Mouse (Mus musculus) lung, postnatal 25 days (tissue): ENCODE results near the gene Gm19426.

Source experiments
- DNase-seq: peaks from one replicate; pipeline ENCODE4 v3.0.0; 2022; ENCODE audit warnings: low spot score

The Gm19426 gene

DNA sequence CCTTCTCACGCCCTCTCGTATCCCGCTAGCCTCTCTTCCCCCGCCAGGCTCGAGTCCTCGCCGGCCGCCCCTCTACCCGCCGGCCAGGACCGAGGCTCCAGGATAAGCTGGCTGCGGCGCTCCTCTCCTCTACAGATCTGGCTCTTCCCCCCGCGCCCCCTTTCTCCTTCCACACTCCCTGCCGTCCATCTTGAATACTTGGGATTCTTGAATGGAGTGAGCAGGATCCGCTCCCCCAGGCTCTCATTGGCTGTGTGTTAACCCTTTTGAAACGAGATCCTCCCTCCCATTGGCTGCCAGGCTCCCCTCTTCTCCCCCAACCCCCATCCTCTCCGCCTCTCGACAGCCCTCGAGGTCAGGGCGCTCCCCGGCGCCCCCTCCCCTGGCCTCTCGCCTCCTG is at the start of gene Gm19426:
Gene Gm19426, minus strand, starts transcription at position 95 of the 400 bp plus-strand sequence.
- peak; percentile 80 for DNase-seq

DNA sequence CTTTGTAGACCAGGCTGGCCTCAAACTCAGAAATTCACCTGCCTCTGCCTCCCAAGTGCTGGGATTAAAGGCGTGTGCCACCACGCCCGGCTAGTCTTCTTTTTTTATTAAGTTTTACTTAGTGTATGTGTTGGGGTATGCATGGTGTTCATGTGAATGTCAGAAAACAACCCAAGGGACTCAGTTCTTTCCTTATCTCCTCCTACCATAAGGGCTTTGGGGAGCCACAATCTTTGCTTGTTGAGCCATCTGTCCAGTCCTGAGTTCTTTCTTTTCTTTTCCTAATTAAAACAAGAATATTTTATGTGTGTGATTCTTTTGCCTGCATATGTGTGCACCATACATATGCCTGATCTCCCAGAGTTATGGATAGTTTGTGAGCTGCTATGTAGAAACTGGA is 49.7 kb upstream of the Gm19426 start:
- DNase-seq: no peak

DNA sequence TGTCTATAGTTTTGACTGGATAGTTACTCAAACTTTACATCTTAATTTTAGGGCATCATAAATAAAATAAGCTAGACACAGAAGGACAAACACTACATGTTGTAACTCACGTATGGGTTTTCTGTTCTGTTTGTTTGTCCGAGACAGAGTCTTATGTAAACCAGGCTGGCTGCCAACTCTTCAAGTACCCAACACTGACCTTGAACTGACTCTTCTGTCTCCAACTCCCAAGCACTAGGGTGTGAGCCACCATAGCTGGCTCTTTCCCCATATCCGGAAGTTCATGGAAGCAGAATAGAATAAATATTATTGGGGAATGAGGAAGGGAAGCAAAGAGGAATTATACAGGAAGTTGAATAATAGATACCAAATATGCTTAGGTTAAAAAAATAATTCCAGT is 49.1 kb upstream of the Gm19426 start:
- DNase-seq: no peak

DNA sequence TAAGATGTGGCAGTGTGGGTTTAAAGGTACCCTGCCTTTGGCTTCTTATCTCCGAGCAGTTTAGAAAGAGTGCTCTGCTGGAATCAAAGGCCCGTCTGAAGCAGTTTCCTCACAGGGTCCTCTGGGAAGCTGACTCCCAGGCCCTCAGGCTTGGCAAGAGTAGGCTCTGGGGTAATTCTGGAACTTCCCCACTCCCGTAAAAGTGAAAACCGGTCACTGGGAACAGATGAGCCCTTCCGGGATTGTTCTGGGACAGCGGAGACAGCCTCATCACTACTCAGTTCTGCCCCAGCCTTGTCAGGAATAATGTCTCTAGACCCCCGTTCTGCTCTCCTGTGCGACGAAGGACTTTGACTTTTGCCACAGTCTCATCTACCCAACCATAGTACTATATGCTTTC is 47.0 kb upstream of the Gm19426 start:
- no peak for DNase-seq

DNA sequence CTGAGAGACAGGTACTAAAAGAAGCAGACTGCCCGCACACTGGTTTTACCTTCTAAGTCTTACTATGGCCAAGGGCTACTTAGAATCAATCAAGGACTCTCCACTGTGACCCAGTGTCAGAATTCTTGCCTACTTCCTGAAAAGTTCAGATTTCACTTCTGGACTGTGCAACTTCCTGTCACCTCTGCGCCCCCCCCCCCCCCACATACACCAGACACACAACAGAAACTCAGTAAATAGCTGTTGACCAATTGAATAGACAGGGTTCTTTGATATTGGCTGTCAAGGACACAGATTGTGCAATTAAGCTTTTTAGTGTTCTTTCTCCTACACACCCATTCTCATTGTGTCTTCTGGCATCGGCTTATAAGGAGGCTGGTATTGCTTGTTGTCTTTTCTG is 44.9 kb upstream of the Gm19426 start:
- no peak for DNase-seq

DNA sequence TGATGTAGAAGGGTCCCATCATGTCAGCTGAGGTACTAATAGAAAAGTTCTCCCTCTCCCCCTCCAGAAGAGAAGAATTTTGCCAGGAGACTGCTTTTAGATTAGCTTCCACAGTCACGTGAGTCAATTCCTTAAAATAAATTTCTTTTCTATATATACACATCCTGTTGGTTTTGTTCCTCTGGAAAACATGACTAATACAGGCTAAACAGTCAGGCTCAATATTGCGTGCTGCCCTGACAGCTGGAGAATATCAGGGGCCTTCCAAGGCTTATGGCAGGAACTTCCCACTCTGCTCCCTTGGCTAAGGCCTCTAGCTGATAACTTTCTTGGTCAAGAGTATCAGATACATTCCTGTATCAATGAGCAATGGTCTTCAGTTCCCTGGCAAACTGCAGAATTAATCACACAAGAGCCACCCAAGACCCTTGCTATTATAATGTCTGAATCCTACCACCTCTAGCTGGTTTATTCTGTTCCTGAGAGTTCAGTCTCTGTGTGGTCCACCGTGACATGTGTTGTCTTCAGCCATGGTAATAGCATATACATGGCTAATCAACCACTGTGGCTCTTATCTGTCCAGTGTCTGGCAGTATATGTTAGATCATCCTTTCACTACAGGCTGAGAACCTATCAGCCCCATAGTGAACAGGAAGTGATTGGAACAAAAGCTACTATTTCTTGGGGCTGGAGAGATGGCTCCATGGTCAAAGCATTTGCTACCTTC is 40.5 kb upstream of the Gm19426 start:
- DNase-seq: no peak

DNA sequence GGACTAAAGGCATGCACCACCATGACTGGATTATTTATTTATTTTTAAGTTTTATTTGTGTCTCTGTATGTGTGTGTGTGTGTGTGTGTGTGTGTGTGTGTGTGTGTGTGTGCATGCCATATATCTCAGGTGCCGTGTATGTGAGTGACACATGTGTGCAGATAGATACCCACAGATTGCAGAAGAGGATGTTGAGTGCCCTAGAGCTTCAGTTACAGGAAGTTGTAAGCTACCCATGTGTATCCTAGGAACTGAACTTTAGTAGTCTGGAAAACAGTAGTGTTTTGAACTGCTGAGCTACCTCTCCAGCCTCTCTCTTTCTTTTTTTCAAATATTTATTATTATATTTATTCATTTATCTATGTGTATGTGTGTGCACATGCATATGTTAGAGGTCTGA is 39.9 kb upstream of the Gm19426 start:
- no peak for DNase-seq

DNA sequence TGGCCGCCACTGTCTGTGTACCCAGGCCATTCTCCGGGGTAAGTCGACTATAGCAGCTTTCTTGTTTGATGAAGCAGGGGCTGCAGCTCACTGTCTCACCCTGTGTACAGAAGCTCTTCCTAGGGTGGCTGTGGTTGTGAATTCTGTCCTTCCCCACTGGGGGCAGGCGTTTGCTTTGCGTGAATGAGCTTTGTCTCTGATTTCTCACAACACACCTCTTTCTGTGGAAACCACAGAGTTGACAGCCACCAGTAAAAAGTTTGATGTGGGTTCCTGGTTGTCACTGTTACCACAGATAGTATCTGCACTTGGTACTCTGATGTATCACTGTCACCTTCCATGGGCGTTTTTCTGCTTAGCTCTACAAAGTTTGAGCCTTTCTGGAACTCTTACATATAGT is 35.8 kb upstream of the Gm19426 start:
- DNase-seq: no peak

DNA sequence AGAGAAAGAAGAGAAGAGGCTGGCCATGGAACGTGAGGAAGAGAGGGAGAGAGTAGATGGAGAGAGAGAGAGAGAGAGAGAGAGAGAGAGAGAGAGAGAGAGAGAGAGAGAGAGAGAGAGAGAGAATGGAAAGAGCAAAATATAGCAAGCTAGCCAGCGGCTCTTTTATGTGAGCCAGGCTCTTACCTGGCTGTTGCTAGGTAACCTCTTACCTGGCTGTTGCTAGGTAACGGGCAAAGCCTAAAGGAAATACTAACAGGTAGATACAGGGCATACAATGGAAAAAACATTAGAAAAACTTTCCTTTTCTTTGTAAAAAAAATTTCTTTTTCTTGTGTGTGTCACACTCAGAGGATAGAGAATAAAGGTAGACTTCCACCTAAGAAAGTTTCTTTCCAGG is 34.3 kb upstream of the Gm19426 start:
- DNase-seq: no peak

DNA sequence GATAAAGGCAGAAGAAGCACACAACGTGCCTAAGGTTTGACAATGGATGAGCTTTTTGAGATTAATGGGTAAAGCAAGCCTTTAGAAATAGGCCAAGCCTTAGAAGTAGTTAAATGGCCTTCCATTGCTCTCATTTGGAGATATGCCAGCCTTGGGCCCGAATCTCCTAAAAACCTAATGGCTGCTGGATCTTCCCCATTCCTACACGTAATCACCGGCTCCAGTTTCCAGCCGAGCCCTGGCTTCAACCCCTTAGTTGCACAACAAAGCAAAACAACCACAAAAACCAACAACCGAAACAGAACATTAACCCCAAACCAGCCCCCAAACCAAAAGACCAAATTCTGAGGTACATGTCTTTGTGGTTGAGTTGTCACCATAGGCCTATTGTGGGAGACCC is 32.2 kb upstream of the Gm19426 start:
- DNase-seq: no peak

DNA sequence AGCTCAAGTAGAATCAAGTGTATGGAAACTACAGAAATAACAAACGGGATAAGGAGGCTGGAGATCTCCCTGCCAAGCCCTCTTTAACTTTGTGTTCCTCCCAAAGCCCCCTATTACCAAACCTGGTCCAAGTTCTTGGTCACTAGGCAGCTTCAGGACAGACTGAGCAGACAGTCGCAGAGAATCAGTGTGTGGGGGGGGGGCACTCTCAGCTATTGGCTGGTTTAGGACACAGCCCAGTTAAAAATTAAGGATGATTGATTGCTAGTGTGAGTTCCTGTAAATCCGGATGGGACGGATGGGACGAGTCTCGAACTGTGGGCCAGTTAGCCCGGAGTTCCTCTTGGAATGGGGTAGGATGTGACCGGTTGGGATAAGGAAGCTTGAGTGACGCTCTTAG is 31.8 kb upstream of the Gm19426 start, which contains the start of gene Serping1:
Gene Serping1, minus strand, starts transcription at position 204 of the 400 bp plus-strand sequence.
- DNase-seq: no peak

DNA sequence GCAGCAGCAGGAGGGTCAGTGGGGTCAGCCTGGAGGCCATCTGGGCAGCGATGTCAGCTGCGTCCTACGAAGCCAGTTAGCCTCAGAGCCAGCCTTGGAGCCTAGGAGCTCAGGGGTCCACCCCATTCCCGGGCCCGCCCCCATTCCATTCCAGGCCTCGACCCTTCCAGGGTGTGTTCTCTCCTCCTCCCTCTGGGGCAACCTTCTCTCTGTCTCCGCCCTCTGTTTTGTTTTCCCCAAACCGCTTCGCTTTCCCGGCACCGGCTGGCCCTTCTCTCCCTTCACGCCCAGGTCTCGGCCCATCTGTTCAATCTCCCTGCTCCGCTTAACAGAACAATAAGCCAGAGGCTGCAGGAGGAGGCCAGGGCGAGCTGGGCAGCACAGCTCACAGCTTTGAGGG is 31.3 kb upstream of the Gm19426 start:
- DNase-seq: peak; percentile 83

DNA sequence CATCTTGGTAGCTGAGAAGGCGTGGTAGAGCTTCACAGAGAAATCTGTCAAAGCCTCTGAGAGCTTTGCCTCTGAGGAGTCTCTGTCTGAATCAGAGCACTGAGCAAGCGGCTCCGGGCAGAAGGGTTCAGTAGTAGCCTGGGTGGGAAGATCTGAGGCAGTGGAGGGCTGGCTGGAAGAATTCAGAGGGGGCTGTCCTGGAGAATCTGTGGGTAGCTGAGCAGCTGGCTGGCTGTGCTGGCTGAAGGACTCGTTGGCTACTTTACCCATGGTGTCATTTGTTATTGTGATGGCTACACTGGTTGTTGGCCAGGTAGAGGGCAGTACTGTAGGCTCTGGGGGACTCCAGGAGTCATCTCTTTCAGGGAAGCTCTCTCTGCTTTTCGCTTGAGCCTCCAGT is 29.7 kb upstream of the Gm19426 start:
- DNase-seq: no peak

DNA sequence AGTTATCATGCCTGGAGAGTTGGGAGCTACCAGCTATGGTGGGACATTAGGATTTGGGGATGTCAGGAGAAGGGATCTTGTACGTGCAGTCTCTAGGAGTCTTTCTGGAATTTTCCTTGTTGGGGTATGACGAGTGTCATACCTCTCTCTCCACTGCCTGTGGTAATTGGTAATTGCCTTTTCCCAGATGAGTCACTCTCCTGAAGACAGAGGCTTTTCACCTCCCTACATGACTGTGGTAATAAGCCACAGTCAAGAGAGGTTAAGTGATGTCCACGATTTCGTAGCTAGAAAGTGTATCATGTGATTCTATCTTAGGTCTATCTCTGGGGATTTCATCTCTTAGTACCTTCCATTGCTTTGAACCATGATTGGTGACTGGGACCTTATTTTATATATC is 29.0 kb upstream of the Gm19426 start:
- DNase-seq: no peak

DNA sequence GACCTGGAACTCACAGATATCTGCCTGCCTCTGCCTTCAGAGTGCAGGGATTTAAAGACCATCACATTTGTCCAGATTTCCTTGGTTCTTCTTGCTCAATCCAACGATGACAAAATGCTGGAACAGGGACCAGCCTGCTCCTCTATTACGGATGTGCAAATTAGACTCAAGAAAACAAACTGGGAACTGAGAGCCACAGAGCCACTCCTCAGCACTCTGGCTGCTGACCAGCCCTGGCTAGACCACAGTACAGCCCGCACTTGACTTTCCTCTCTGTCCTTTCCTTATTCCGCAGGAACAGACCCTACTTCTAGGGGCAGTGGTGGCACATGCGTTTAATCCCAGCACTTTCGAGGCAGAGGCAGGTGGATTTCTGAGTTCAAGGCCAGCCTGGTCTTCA is 27.0 kb upstream of the Gm19426 start:
- DNase-seq: peak; percentile 24

DNA sequence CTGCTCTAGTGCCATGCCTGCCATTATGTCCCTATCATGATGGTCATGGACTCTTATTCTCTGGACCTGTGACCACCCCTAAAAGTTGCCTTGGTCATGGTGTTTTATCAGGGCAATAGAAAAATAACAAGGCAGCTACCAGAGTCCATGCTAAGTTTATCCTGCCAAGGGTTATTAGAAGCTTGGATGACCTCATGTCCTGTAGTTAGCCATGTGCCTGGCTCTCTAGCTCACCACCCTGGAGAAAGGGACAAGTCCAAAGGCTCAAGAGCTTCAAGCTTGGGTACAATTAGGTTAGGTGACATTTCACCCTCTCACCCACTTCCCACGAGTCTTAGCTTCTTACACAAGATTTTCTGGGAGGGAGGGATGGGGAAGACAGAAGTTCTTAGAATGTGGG is 19.4 kb upstream of the Gm19426 start:
- DNase-seq: no peak

DNA sequence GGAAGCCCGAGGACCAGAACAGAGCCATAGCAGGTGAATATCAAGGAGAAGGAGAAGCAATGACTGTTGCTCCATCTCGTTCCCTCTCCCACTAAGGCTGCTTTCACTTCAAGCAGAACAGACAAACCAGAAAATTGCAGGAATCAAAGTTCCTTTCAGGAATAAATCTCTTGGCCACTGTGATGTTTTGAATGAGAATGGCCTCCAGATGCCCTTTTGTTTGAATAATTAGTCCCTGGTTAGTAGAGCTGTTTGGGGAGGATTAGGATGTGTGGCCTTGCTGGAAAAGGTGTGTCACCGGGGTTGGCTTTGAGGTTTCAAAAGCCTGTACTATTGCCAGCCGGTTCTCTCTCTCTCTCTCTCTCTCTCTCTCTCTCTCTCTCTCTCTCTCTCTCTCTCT is 18.8 kb upstream of the Gm19426 start:
- DNase-seq: no peak

DNA sequence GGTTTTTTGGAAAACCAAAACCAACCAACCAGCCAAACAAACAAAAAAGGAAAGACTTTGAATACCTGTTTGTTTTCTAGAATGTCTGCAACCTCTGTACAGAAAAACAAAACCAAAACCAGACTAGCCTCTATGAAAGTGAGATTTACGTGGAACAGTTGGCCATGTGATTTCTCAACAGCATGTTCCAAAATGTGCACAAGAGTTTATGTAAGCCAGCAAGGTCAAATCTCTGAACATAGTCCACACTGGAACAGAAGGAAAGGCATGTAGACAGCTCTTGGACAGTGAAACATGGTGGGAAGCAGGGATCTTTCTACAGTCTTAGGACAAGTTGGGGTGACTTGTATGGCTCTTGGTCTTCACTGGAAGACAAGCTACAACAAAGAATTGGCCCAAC is 18.4 kb upstream of the Gm19426 start:
- DNase-seq: peak; percentile 10

DNA sequence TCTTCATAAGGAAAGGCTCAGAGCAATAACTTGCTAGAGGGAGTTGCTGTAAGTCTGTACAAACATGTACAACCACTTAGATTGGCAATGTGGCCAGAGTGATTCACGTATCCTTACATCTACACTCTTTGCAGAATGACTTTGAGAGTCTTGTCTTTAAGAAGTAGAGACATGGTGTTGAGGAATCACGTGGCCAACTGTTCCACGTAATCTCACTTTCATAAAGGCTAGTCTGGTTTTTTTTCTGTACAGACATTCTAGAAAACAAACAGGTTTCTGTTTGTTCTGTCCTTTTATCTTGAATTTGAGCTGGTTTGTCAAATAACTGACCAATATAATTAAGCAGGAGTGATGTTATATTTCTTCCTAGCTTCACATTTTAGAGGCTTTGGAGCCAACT is 17.9 kb upstream of the Gm19426 start:
- DNase-seq: no peak

DNA sequence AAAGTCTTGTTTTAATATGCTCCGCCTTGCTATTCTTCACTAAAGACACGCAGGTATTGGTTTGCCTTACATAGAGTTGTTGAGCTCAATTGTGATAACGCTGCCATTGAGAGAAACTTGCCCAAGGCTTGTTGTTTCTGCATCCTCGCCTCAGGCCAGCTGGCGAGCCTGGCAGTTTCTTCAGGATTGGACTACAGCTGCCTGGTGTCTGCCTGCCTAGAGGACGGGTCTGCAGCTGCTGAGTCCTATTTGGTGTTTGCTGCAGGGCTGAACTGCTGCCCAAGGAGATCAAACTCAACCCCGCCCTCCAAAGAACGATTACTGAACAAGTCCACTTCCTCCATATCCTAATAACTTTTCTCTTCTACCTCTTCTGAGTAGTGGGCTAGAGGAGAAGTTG is 17.3 kb upstream of the Gm19426 start:
- no peak for DNase-seq

DNA sequence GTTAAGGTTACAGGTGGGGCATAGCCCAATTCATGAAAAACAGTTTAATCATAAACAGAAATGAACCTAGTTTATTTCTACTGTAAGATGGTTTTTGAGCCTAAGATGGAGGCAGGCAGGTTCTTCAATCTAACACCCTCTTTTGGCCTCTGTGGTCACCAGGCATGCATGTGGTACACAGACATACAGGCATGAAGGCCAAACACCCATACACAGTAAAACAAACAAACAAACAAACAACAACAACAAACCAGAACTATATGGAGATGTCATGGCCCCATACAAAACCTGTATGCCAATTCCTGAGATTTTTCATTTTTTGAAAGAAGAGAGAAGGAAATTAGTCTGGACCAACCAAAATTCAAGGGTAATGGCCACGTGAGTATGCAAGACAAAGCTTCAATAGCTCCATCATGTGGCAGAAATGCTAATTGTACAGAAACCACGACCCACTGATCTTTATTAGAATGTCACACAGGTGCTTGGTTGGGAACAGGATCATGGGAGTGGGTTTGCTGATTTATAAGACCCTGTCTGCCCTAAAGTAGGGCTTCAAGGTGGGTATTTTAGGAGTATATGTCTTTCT is 15.2 kb upstream of the Gm19426 start:
- DNase-seq: peak; percentile 72

DNA sequence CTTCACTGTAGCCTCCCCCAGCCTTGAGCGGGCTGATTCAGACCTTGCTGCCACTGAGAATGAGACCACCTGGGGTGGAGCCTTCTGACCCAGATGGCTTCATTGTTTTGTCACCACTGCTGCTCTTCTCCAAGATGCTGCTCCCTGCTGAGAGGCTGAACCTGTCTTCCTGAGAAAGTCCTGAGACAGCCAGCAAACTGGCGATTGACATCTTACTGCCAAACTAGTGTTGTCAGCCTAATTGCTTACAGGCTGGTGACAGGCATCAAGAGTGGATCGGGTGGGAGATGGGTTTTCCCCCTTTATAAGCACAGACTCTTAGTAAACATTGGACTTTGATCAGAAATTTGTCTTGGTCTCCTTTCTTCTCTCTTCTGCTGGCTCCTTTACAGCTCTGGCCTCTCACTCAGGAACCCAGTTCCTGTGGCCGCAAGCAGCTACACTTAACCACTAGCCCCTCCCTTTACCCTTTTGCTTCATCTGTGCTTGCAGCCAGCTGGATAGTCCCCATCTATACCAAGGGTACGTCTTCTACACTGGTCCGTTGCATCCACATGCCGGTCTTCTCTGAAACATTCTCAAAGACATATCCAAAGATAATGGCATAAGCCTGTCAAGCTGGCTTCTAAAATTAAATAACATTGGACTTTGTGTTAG is 13.7 kb upstream of the Gm19426 start:
- DNase-seq: no peak

DNA sequence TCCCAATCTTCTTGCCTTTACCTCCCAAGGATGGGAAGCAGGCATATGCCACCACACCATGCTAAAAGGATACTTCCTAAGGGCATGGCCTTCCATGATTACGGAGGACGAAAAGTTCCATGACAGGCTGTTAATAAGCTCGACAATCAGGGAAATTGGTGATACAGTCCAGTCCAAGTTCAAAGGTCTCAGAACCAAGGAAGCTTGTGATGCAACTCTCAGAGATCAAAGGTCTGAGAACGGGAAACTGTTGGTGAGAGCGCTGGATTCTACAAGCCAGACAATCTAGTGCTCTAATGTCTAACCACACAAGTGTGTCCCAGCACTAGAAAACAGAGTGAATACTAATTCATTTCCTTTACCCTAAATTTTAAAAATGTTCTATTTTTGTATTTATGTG is 12.8 kb upstream of the Gm19426 start:
- DNase-seq: no peak

DNA sequence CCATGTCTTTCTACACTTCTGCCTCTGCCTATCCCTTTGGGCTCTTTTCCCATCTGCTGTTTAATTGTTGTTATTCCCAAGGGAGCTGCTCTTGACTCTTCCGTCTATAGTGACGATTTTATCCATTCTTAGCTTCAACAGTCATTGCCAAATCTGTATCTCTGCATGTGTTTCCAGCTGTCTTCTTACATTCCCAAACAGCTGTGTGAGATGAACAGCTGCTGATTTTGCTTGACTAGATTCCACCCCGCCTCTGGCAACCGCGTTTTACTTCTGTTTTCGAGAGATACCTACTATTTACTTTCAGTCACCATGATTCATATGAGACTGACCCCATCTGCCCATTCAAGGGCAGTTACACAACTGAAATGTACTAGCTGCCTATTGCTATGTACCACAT is 6.7 kb upstream of the Gm19426 start:
- peak; percentile 58 for DNase-seq
